Mouse (Mus musculus): ENCODE measurements around the gene Oxsr1. TPM values are rescaled to one million over a fixed set of nuclear protein-coding genes. Genes with fewer than 3 reads are reported as not detected.
"Not testable (repeated sequence)": the region's sequence is repeated elsewhere in the genome, so short reads cannot be mapped to it uniquely, and the experiment has no call there.

The Oxsr1 gene
- polyA plus RNA-seq, 1 experiment from 2014 or later, result 13.0 TPM

DNA sequence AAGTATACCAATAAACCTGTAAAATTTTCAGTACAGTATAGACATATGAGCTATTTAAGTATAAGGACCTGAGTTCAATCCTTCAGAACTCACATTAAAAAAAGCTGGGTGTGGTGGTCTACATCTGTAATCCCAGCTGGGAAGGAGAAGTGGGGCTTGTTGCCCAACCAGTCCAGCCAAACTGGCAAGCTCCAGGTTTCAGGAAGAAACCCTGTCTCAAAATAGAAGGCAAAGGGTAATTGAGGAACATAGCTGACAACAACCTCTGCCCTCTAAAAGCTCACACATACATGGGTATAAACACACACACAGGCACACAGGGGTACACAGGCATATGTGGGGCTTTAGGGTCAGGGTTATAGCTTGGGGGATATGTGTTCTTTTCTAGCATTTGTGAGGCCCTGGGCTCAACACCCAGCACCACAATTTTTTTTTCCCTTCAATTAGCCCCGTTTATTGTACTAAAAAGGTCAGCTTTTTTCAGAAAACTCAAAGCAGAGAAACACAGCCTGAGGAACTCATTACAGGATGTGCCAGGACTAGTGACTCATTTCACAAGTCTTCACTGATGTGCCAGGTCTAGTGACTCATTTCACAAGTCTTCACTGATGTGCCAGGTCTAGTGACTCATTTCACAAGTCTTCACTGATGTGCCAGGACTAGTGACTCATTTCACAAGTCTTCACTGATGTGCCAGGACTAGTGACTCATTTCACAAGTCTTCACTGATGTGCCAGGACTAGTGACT is 56.7 kb downstream of the Oxsr1 start:
- H3K36me3 ChIP-seq, result peaks cover 55% of the 10 kb centered on the region
- not testable (repeated sequence) for H3K4me3 ChIP-seq (replicated peaks); H3K27ac ChIP-seq; H3K9ac ChIP-seq (replicated peaks); H3K27me3 ChIP-seq; ATAC-seq; H3K4me1 ChIP-seq (replicated peaks); H3K4me2 ChIP-seq (replicated peaks); H3K9me3 ChIP-seq
- 94% methylated on average over 1 of the region's 1 CpGs for WGBS

DNA sequence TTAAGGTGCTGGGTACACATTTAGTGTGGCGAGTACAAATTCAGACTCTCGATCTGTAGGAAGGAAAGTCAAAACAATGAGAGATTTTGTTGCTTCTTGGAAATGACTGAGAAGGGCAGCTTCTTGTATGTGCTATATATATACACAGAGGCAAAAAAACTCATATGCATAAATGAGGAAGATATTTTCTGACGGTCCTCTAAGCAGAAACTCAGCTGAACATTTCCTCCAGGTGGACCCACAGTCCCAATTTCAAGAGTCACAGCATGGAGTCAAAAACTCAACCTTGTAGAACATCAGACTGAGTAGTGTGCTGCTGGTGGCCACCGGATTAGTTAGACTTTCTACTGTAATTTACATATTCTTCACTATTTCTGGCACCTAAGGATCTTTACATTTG is 59.2 kb downstream of the Oxsr1 start:
- whole genome bisulfite sequencing, result 93% methylated on average over 4 of the region's 4 CpGs
- no peaks in the 10 kb centered on the region for H3K4me1 ChIP-seq (replicated peaks)
- no peak for ATAC-seq
- H3K9ac ChIP-seq (replicated peaks), result no peak overlapping the region
- no peak overlapping the region for H3K27ac ChIP-seq
- H3K4me3 ChIP-seq (replicated peaks), result no peak overlapping the region
- peaks cover 61% of the 10 kb centered on the region for H3K36me3 ChIP-seq
- H3K27me3 ChIP-seq, result no peaks in the 10 kb centered on the region
- no peaks in the 10 kb centered on the region for H3K9me3 ChIP-seq
- H3K4me2 ChIP-seq (replicated peaks), result no peak overlapping the region

DNA sequence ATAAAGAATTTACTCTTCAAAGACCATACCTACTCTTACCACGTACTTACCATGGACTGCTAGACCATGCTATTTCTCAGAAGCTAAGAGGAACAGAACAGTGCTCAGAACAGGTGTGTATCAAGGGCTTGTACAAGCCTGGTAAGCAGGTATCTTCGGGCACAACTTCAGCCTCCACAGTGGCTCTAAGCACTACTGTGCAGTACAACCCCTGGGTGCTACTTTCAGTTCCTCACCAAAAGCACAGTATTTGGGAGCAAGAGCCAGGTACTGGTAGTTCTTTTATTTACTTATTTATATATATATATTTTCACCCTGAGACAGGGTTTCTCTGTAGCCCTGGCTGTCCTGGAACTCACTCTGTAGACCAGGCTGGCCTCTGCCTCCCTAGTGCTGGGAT is 61.4 kb downstream of the Oxsr1 start:
- no peak for ATAC-seq
- Histone ChIP-seq H3K27me3 (no peaks in the 10 kb centered on the region), H3K9me3 (no peaks in the 10 kb centered on the region), H3K36me3 (peaks cover 65% of the 10 kb centered on the region), H3K9ac (replicated peaks) (no peak overlapping the region), H3K27ac (no peak overlapping the region), H3K4me2 (replicated peaks) (no peak overlapping the region), H3K4me1 (replicated peaks) (no peaks in the 10 kb centered on the region), H3K4me3 (replicated peaks) (no peak overlapping the region)
- WGBS, result 93% methylated on average over 2 of the region's 2 CpGs

- Histone ChIP-seq H3K36me3 (peaks cover 71% of the 10 kb centered on the region), H3K4me1 (replicated peaks) (no peaks in the 10 kb centered on the region), H3K4me3 (replicated peaks) (no peak overlapping the region), H3K27ac (no peak overlapping the region), H3K9ac (replicated peaks) (no peak overlapping the region), H3K27me3 (no peaks in the 10 kb centered on the region), H3K9me3 (no peaks in the 10 kb centered on the region), H3K4me2 (replicated peaks) (no peak overlapping the region)
- WGBS, result 98% methylated on average over 2 of the region's 2 CpGs
- ATAC-seq, result no peak
Observed at GRCm38 (mm10) chr9:119258785-119259184, 63.4 kb downstream of the Oxsr1 start.

DNA sequence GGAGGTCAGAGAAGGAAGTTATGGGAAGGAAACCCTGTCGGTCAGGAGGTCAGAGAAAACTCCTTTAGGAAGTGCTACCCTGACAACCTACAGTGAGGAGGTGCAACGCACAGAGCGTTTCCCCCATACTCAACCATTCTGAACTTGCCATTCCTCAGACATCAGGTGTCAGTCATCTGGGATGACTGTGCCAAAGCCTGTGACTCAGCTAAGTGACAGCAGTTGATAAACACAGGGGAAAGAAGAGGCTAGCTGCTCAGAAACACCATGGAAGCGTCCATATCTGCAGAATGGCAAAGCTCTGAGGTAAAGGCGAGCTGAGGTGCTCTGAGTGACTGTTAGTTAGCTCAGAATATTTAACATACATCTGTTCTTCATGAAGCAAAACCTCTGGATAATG is 64.1 kb downstream of the Oxsr1 start:
- Histone ChIP-seq H3K36me3 (peaks cover 74% of the 10 kb centered on the region), H3K27ac (no peak overlapping the region), H3K27me3 (no peaks in the 10 kb centered on the region), H3K4me3 (replicated peaks) (no peak overlapping the region), H3K9ac (replicated peaks) (no peak overlapping the region), H3K9me3 (no peaks in the 10 kb centered on the region), H3K4me1 (replicated peaks) (no peaks in the 10 kb centered on the region), H3K4me2 (replicated peaks) (no peak overlapping the region)
- 91% methylated on average over 5 of the region's 5 CpGs for WGBS
- no peak for ATAC-seq

- H3K27me3 ChIP-seq, result no peaks in the 10 kb centered on the region
- H3K27ac ChIP-seq, result no peak overlapping the region
- H3K4me2 ChIP-seq (replicated peaks), result no peak overlapping the region
- no peak for ATAC-seq
- H3K36me3 ChIP-seq, result peaks cover 74% of the 10 kb centered on the region
- H3K9ac ChIP-seq (replicated peaks), result no peak overlapping the region
- no peaks in the 10 kb centered on the region for H3K9me3 ChIP-seq
- 96% methylated on average over 12 of the region's 12 CpGs for WGBS
- H3K4me3 ChIP-seq (replicated peaks), result no peak overlapping the region
- H3K4me1 ChIP-seq (replicated peaks), result no peaks in the 10 kb centered on the region
Observed at GRCm38 (mm10) chr9:119256161-119256560, 66.1 kb downstream of the Oxsr1 start.

DNA sequence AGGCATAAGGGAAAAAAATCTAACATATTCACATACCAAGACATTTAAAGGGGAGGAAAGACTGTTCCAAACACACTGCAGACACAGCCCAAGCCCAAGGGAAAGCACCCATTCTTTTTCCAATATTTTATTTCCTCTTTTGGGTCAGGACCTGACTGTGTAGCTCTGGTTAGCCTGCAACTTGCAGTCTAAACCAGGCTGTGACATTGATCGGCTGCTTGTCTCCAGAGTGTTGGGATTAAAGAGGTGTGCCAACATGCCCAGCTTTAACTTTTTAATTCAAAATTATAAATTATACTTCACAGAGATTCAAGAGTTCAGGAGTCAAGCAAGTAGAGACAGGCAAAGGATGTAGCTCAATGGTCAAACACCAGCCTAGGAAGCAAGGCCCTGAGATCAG is 67.1 kb downstream of the Oxsr1 start:
- 96% methylated on average over 1 of the region's 1 CpGs for WGBS
- no peaks in the 10 kb centered on the region for H3K27me3 ChIP-seq

GRCm38 (mm10) chr9:119254187-119254586 is 68.0 kb downstream of the Oxsr1 start:
- Histone ChIP-seq H3K36me3 (peaks cover 85% of the 10 kb centered on the region), H3K27ac (no peak overlapping the region), H3K4me2 (replicated peaks) (no peak overlapping the region), H3K4me3 (replicated peaks) (no peak overlapping the region), H3K9ac (replicated peaks) (no peak overlapping the region), H3K4me1 (replicated peaks) (no peaks in the 10 kb centered on the region), H3K27me3 (no peaks in the 10 kb centered on the region), H3K9me3 (no peaks in the 10 kb centered on the region)
- no peak for ATAC-seq
- WGBS, result 97% methylated on average over 2 of the region's 2 CpGs

More for the DNA sequence above, 67.1 kb downstream of the Oxsr1 start:
- no peak overlapping the region for H3K4me2 ChIP-seq (replicated peaks)
- H3K27ac ChIP-seq, result no peak overlapping the region
- no peak for ATAC-seq
- H3K4me1 ChIP-seq (replicated peaks), result no peaks in the 10 kb centered on the region
- H3K9ac ChIP-seq (replicated peaks), result no peak overlapping the region
- H3K36me3 ChIP-seq, result peaks cover 84% of the 10 kb centered on the region
- H3K9me3 ChIP-seq, result no peaks in the 10 kb centered on the region
- no peak overlapping the region for H3K4me3 ChIP-seq (replicated peaks)

DNA sequence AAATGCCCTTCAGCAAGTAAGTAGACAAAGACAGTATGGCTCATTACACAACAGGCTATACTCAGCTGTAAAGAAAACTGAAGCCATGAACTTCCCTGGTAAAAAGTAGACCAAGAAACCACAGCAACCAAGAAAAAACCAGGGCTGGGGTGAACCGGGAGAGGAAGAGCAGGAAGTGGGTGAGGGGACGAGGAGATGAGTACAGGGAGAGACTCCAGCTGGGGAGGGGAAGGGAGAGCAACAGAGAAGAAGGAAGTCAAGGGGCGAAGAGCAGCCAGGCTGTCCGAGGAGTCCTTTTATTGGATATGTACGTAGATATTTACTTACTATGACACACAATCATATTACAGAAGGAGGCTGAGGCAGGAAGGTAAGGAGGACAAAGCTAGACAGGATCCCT is 74.2 kb downstream of the Oxsr1 start:
- Histone ChIP-seq H3K27me3 (no peaks in the 10 kb centered on the region), H3K9me3 (no peaks in the 10 kb centered on the region), H3K27ac (no peak overlapping the region), H3K36me3 (peaks cover 54% of the 10 kb centered on the region), H3K9ac (replicated peaks) (no peak overlapping the region), H3K4me2 (replicated peaks) (no peak overlapping the region), H3K4me1 (replicated peaks) (no peaks in the 10 kb centered on the region), H3K4me3 (replicated peaks) (no peak overlapping the region)
- no peak for ATAC-seq
- 88% methylated on average over 5 of the region's 5 CpGs for WGBS

- WGBS, result 89% methylated on average over 5 of the region's 5 CpGs
Observed at GRCm38 (mm10) chr9:119246826-119247225, 75.4 kb downstream of the Oxsr1 start.

GRCm38 (mm10) chr9:119243981-119244380 is 78.2 kb downstream of the Oxsr1 start:
- H3K4me3 ChIP-seq (replicated peaks), result no peak overlapping the region
- H3K27ac ChIP-seq, result no peak overlapping the region
- H3K4me1 ChIP-seq (replicated peaks), result no peaks in the 10 kb centered on the region
- no peak for ATAC-seq
- H3K36me3 ChIP-seq, result peaks cover 63% of the 10 kb centered on the region
- no peak overlapping the region for H3K9ac ChIP-seq (replicated peaks)
- 95% methylated on average over 3 of the region's 3 CpGs for WGBS
- no peaks in the 10 kb centered on the region for H3K27me3 ChIP-seq
- H3K9me3 ChIP-seq, result no peaks in the 10 kb centered on the region
- no peak overlapping the region for H3K4me2 ChIP-seq (replicated peaks)

More at GRCm38 (mm10) chr9:119246826-119247225, 75.4 kb downstream of the Oxsr1 start:
- H3K4me3 ChIP-seq (replicated peaks), result no peak overlapping the region
- no peak for ATAC-seq
- no peak overlapping the region for H3K27ac ChIP-seq
- H3K9me3 ChIP-seq, result no peaks in the 10 kb centered on the region
- H3K4me1 ChIP-seq (replicated peaks), result no peaks in the 10 kb centered on the region
- H3K4me2 ChIP-seq (replicated peaks), result no peak overlapping the region
- no peak overlapping the region for H3K9ac ChIP-seq (replicated peaks)
- H3K36me3 ChIP-seq, result peaks cover 58% of the 10 kb centered on the region
- no peaks in the 10 kb centered on the region for H3K27me3 ChIP-seq

DNA sequence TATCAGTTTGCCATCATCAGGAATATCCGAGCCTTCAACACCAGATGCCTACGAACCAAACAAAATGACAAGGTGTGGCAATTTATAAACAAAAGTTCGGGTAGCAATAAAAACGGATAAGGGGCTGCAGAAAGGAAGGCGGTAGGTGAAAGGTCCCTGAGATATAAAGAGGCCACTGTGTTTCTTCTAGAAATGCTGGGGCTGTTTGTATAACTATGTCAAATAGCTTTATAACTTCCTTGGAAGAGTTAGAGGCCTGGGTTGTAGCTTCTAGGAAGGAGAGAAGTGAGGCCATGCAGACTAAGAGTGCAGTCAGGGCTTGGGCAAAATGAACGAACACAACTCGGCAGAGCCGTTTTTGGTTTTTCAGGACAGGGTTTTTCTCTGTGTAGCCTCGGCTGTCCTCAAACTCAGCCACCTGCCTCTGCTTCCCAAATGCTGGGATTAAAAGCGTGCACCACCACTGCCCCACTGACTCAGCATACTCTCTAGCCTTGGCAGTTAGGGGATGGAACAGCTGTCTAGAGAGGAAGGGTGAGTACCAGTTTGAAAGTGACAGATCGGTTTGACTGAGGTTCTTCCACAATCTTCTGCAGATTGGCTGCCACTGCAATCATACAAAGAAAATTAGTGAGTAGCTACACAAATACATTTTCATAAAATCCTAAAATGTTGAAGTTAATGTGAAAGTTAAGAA is 80.9 kb downstream of the Oxsr1 start:
- Histone ChIP-seq H3K4me3 (replicated peaks) (no peak overlapping the region), H3K4me2 (replicated peaks) (no peak overlapping the region), H3K9ac (replicated peaks) (no peak overlapping the region), H3K27me3 (no peaks in the 10 kb centered on the region), H3K36me3 (peaks cover 63% of the 10 kb centered on the region), H3K4me1 (replicated peaks) (no peaks in the 10 kb centered on the region), H3K9me3 (no peaks in the 10 kb centered on the region), H3K27ac (no peak overlapping the region)
- WGBS, result 91% methylated on average over 11 of the region's 11 CpGs
- no peak for ATAC-seq

Data from midbrain, embryonic 13.5 days (tissue).